Mouse (Mus musculus): ENCODE data around the gene Cyp46a1. TPM values are rescaled to one million over a fixed set of nuclear protein-coding genes. Genes with fewer than 3 reads are reported as not detected.

Gene Cyp46a1
- polyA plus RNA-seq, 1 experiment from 2014 or later, result 5.8 TPM

DNA sequence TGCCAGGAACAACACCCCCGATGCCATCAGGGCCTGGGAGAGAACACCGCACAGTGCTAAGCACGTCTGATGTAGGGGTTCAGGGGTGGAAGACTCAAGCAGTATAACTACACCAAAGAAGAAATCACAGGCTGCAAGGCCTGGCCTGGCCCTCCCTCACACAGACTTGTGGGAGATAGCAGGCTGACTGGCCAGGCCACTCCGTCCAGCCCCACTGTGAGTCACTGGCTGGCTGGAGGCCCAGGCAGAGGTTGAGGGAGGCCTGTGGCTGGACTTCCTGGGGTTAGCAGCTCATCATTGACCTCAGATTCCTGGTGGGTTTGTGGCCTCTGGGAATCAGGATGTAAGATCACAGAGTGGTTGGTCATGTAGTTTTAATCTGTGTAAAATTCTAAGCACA, 59.5 kb downstream of the Cyp46a1 start:
- WGBS, result 82% methylated on average over 4 of the region's 4 CpGs
- no peaks in the 10 kb centered on the region for H3K27me3 ChIP-seq (replicated peaks; ENCODE audit: control insufficient read depth, insufficient read depth, low read length)
- H3K4me1 ChIP-seq (ENCODE audit: control insufficient read depth, insufficient read depth, low read length), result peaks cover 2% of the 10 kb centered on the region; the same call in 1 of the 2 replicates
- no peak overlapping the region for H3K4me2 ChIP-seq (ENCODE audit: low read depth, low read length)
- no peak overlapping the region for H3K4me3 ChIP-seq (ENCODE audit: low read depth, low read length)
- ATAC-seq (ENCODE audit: low read depth) (peak; percentile 41; the same call in 1 of the 2 replicates), DNase-seq (ENCODE audit: low spot score) (no peak)
- H3K27ac ChIP-seq (replicated peaks; ENCODE audit: low read depth, low read length), result no peak overlapping the region
- H3K9ac ChIP-seq (ENCODE audit: low read depth, low read length), result 0 out of 2 replicates have a peak overlapping the region, but pooled peaks have one; percentile 25
- H3K36me3 ChIP-seq (ENCODE audit: control insufficient read depth, insufficient read depth, low read length), result no peaks in the 10 kb centered on the region
- no peaks in the 10 kb centered on the region for H3K9me3 ChIP-seq (ENCODE audit: control insufficient read depth, low read length)

DNA sequence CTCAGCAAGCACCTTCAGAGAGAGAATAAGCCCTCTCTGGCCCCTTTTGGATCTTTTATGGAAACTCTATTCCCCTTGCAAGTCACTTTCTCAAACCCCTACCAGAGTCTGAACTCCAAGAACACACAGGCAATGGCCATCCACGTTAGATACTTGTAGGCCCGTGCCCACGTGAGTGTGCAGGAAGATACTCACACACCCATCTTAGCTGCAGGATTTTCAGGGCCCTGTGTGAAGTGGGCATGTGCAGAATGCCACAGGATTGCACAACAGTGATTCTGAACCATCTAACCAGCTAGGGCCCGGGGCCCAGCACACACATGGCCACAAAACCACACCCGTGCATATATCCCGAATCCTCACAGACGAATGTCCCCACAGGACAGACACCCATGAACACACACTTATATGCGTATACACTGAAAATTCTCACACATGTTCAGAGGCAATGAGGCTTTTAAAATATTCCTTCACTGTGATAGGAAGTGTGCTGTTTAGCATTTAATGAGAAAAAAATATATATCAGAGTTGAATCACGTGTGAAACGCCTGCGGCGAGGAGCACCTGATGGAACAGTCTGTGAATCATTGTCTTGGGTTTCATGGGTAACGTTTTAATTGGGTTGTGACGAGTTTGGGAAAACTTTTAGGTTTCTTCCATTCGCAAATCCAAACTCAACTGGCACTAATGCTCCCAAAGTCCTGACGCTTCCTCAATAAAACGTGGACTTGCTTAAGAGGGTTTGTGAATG, 60.5 kb downstream of the Cyp46a1 start:
- Histone ChIP-seq H3K9me3 (ENCODE audit: control insufficient read depth, low read length) (no peaks in the 10 kb centered on the region), H3K4me2 (ENCODE audit: low read depth, low read length) (no peak overlapping the region), H3K9ac (ENCODE audit: low read depth, low read length) (no peak overlapping the region), H3K4me3 (ENCODE audit: low read depth, low read length) (no peak overlapping the region), H3K36me3 (ENCODE audit: control insufficient read depth, insufficient read depth, low read length) (no peaks in the 10 kb centered on the region), H3K27me3 (replicated peaks; ENCODE audit: control insufficient read depth, insufficient read depth, low read length) (no peaks in the 10 kb centered on the region), H3K27ac (replicated peaks; ENCODE audit: low read depth, low read length) (no peak overlapping the region), H3K4me1 (ENCODE audit: control insufficient read depth, insufficient read depth, low read length) (peaks cover 2% of the 10 kb centered on the region; the same call in 1 of the 2 replicates)
- 88% methylated on average over 17 of the region's 17 CpGs for WGBS
- DNase-seq (ENCODE audit: low spot score) (no peak), ATAC-seq (ENCODE audit: low read depth) (no peak)

DNA sequence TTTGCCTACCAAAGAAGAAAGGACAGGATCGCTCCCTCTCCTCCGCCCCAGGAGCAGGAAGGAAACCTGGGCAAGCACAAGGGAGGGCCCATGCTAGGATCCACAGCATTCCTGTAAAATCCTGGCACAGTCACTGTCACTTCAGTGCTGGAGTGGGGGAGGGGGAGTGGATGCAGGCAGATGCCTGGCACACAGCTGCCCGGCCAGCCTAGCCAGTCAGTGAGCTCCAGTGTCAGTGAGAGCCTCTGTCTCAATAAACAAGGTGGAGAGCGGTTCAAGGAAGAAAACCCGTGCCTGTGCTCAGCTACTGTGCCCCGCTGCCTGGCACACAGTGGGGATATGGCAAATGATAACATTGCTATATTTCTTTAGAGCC, 61.1 kb downstream of the Cyp46a1 start:
- ATAC-seq (ENCODE audit: low read depth), result no peak
- H3K4me2 ChIP-seq (ENCODE audit: low read depth, low read length), result no peak overlapping the region

DNA sequence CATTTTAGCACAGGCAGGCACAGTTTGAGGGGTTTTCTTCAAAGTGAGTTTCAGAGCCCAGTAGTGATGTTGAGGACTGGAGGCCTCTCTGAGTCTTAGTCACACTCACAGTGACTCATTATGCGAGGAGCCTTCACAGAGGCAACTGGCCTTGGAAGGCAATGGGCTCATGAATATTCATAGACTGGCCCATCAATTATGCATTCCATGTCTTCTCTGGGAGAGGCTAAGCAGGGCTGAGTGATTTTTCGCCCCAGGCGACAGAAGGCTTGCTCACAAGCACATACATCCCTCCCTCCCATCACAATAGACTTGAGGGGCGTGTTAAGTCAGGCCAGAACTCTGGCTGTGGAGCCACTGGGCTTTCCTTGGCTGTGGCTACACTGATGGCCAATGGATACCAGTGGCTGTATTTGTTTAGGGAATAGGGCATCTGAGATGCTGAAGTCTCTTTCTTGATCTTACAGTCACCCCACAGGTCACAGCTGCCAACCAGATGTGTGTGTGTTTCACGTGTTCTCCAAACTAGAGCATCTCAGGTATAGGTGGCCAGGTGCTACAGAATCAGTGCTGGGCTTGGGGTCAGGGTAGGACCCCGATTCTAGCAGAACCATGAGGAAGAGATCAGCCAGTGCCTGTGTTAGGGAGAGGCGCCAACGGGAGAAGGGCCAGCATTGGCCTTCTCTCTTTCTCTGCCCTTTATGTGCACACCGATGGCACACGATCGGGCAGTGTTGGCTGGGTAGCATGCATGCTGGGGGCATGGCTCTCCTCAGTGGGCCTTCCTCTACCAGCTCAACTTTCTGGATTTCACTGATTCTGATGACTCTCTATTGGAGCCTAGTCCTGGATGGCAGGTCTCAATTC, 62.1 kb downstream of the Cyp46a1 start:
- peak; percentile 83 for DNase-seq (ENCODE audit: low spot score)
- Histone ChIP-seq H3K27ac (replicated peaks; ENCODE audit: low read depth, low read length) (no peak overlapping the region), H3K36me3 (ENCODE audit: control insufficient read depth, insufficient read depth, low read length) (no peaks in the 10 kb centered on the region), H3K4me3 (ENCODE audit: low read depth, low read length) (no peak overlapping the region), H3K9ac (ENCODE audit: low read depth, low read length) (no peak overlapping the region), H3K9me3 (ENCODE audit: control insufficient read depth, low read length) (no peaks in the 10 kb centered on the region), H3K4me1 (ENCODE audit: control insufficient read depth, insufficient read depth, low read length) (peaks cover 2% of the 10 kb centered on the region; the same call in 1 of the 2 replicates), H3K27me3 (replicated peaks; ENCODE audit: control insufficient read depth, insufficient read depth, low read length) (no peaks in the 10 kb centered on the region), H3K4me2 (ENCODE audit: low read depth, low read length) (no peak overlapping the region)
- peak; percentile 71; the same call in 1 of the 2 replicates for ATAC-seq (ENCODE audit: low read depth)
- WGBS, result 72% methylated on average over 11 of the region's 11 CpGs

More for the DNA sequence above, 61.1 kb downstream of the Cyp46a1 start:
- peaks cover 2% of the 10 kb centered on the region; the same call in 1 of the 2 replicates for H3K4me1 ChIP-seq (ENCODE audit: control insufficient read depth, insufficient read depth, low read length)
- no peaks in the 10 kb centered on the region for H3K36me3 ChIP-seq (ENCODE audit: control insufficient read depth, insufficient read depth, low read length)
- no peak overlapping the region for H3K27ac ChIP-seq (replicated peaks; ENCODE audit: low read depth, low read length)
- no peaks in the 10 kb centered on the region for H3K27me3 ChIP-seq (replicated peaks; ENCODE audit: control insufficient read depth, insufficient read depth, low read length)
- no peak overlapping the region for H3K9ac ChIP-seq (ENCODE audit: low read depth, low read length)
- no peaks in the 10 kb centered on the region for H3K9me3 ChIP-seq (ENCODE audit: control insufficient read depth, low read length)
- no peak overlapping the region for H3K4me3 ChIP-seq (ENCODE audit: low read depth, low read length)
- WGBS, result 72% methylated on average over 6 of the region's 6 CpGs
- DNase-seq (ENCODE audit: low spot score), result no peak

DNA sequence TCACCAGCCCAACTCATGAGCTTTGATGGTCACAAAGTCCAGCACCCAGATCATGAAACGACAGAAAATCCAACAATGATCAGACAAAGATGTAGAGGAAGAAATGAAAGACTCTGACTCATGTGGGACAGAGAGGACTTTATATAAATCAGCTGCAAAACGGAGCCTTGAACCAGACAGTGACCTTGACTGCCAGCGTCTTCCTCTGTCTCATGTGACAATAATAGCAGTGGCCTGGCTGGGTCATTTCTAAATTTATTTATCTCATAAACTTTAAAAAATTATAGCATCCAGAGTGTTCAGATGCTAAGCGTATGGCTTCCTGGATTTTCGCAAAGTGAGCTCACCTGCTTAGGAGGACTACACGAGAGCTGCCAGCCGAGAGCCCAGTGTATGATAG, 64.5 kb downstream of the Cyp46a1 start:
- WGBS, result 86% methylated on average over 7 of the region's 7 CpGs
- Histone ChIP-seq H3K9ac (ENCODE audit: low read depth, low read length) (no peak overlapping the region), H3K4me1 (ENCODE audit: control insufficient read depth, insufficient read depth, low read length) (peaks cover 2% of the 10 kb centered on the region; the same call in 1 of the 2 replicates), H3K4me3 (ENCODE audit: low read depth, low read length) (no peak overlapping the region), H3K9me3 (ENCODE audit: control insufficient read depth, low read length) (no peaks in the 10 kb centered on the region), H3K36me3 (ENCODE audit: control insufficient read depth, insufficient read depth, low read length) (no peaks in the 10 kb centered on the region), H3K4me2 (ENCODE audit: low read depth, low read length) (no peak overlapping the region), H3K27ac (replicated peaks; ENCODE audit: low read depth, low read length) (no peak overlapping the region), H3K27me3 (replicated peaks; ENCODE audit: control insufficient read depth, insufficient read depth, low read length) (no peaks in the 10 kb centered on the region)
- ATAC-seq (ENCODE audit: low read depth) (no peak), DNase-seq (ENCODE audit: low spot score) (no peak)

DNA sequence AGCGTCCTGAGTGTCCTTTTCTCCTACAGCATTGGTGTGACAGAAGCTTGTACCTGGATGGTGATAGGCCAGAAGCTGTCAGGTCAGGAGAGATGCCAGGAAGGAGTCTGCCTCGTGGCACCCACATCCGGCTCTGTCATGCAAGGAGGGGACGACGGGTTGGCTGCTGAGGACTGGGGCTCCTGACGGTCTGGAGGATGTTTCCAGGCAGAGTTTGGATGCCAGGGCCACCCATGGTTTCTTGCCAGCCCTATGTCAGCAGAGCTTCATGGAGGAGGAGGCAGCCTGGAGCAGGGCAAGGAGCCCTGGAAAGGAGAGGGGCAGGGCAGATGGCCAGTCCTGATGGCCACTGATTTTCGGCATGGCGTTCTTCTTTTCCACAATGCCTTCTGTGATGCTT, 65.0 kb downstream of the Cyp46a1 start:
- Histone ChIP-seq H3K36me3 (ENCODE audit: control insufficient read depth, insufficient read depth, low read length) (no peaks in the 10 kb centered on the region), H3K4me3 (ENCODE audit: low read depth, low read length) (no peak overlapping the region), H3K27ac (replicated peaks; ENCODE audit: low read depth, low read length) (no peak overlapping the region), H3K4me2 (ENCODE audit: low read depth, low read length) (no peak overlapping the region), H3K27me3 (replicated peaks; ENCODE audit: control insufficient read depth, insufficient read depth, low read length) (no peaks in the 10 kb centered on the region), H3K4me1 (ENCODE audit: control insufficient read depth, insufficient read depth, low read length) (peaks cover 2% of the 10 kb centered on the region; the same call in 1 of the 2 replicates), H3K9me3 (ENCODE audit: control insufficient read depth, low read length) (no peaks in the 10 kb centered on the region), H3K9ac (ENCODE audit: low read depth, low read length) (no peak overlapping the region)
- no peak for DNase-seq (ENCODE audit: low spot score)
- WGBS, result 84% methylated on average over 8 of the region's 8 CpGs
- no peak for ATAC-seq (ENCODE audit: low read depth)

DNA sequence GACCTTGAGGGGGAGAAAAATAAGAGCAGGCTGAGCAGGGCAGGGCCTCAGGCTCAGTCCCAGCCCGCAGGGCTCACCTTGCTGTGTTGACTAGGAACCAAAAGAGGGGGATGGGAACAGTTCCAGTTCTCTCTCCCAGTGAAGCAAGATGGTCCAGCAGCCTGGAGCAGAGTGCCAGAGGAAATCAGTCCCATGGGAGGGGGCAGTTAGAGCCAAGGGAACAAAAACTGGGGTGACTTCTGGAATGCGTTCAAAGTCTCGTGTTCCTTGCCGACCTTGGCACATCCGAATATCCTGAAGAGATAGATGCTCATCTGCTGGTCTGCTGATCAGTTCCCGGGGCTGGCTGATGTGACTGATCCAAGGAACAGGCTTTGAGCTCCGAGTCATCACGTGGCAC, 66.8 kb downstream of the Cyp46a1 start:
- Histone ChIP-seq H3K4me3 (ENCODE audit: low read depth, low read length) (no peak overlapping the region), H3K9ac (ENCODE audit: low read depth, low read length) (no peak overlapping the region), H3K36me3 (ENCODE audit: control insufficient read depth, insufficient read depth, low read length) (no peaks in the 10 kb centered on the region), H3K27ac (replicated peaks; ENCODE audit: low read depth, low read length) (no peak overlapping the region), H3K9me3 (ENCODE audit: control insufficient read depth, low read length) (no peaks in the 10 kb centered on the region), H3K4me2 (ENCODE audit: low read depth, low read length) (no peak overlapping the region), H3K4me1 (ENCODE audit: control insufficient read depth, insufficient read depth, low read length) (peaks cover 6% of the 10 kb centered on the region; the same call in 1 of the 2 replicates), H3K27me3 (replicated peaks; ENCODE audit: control insufficient read depth, insufficient read depth, low read length) (no peaks in the 10 kb centered on the region)
- WGBS, result 66% methylated on average over 8 of the region's 8 CpGs
- no peak for DNase-seq (ENCODE audit: low spot score)
- no peak for ATAC-seq (ENCODE audit: low read depth)

DNA sequence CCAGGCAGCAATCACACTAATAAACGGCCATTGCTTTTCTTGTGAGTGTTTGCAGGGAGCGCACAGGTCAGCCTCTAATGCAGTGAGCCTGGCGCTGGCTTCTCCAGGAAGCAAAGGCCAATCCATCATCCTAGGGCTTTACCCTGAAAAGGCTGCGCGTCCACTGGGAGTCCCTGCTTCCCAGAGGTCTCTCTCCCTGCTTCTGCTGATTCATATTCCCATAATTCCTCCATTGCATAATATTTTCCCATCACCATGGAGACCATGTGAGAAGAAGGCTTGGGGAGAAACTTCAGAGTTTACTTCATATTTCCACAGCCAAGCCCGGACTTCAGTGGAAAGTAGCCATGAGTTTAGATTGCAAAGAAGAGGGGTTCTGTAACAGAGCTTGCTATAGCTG, 69.8 kb downstream of the Cyp46a1 start:
- 67% methylated on average over 6 of the region's 6 CpGs for WGBS

More for the DNA sequence above, 69.8 kb downstream of the Cyp46a1 start:
- DNase-seq (ENCODE audit: low spot score), result peak; percentile 49
- Histone ChIP-seq H3K9ac (ENCODE audit: low read depth, low read length) (no peak overlapping the region), H3K9me3 (ENCODE audit: control insufficient read depth, low read length) (no peaks in the 10 kb centered on the region), H3K36me3 (ENCODE audit: control insufficient read depth, insufficient read depth, low read length) (no peaks in the 10 kb centered on the region), H3K27me3 (replicated peaks; ENCODE audit: control insufficient read depth, insufficient read depth, low read length) (no peaks in the 10 kb centered on the region), H3K27ac (replicated peaks; ENCODE audit: low read depth, low read length) (no peak overlapping the region; the same call in 1 of the 2 replicates), H3K4me1 (ENCODE audit: control insufficient read depth, insufficient read depth, low read length) (peaks cover 4% of the 10 kb centered on the region; the same call in 1 of the 2 replicates), H3K4me3 (ENCODE audit: low read depth, low read length) (no peak overlapping the region), H3K4me2 (ENCODE audit: low read depth, low read length) (no peak overlapping the region)
- ATAC-seq (ENCODE audit: low read depth), result peak; percentile 56; the same call in 1 of the 2 replicates

Measured in embryonic facial prominence, embryonic 14.5 days (tissue).